Mouse (Mus musculus): Measurements from ENCODE around the gene Chrnb1.

Chrnb1 gene

GRCm38 (mm10) chr11:69774961-69775360 lies 20.8 kb downstream of the Chrnb1 start:
- DNase-seq (ENCODE audit: low spot score in 2 of 2) = no peak

DNA sequence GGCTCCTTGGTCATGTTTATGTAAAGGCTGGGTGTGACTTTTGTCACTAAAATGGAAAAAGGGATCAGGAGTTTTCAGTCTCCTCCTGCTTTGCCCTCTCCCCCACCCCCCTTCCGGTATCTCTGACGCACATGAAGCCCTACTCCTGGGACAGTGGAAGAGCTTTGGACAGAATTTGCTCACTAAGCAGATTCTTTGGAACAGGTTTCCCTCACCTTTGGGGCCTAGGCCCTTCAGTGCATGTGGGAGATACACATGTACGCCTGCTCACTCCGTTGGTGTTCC lies 28.2 kb downstream of the Chrnb1 start:
- no peak for DNase-seq (ENCODE audit: low spot score in 2 of 2)

- no peak for DNase-seq (ENCODE audit: low spot score in 2 of 2)
Observed at GRCm38 (mm10) chr11:69766872-69767624, 28.7 kb downstream of the Chrnb1 start.

DNA sequence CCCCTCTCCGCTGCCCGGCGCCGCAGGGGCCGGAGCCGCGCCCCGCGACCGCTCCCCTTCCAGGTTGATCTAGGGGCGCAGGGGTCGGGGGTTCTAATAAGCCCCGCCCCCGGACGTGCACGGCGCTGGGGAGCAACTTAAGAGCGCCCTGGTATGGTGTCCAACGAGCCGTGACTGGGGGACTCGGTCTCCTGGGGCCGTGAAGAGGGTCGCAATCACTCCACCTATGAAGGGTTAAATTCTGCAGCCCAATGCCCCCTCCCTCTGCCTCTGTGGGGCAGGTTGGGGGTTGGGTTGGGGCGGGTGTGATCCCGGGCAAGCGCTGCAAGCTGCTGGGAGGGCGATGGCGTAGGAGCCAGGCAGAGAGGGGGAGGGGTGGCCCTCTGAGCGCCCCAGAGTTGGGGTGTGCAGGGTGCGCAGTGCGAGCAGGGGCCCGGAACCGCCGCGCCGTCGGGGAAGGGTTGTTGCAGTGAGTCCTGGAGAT lies 29.6 kb downstream of the Chrnb1 start:
- DNase-seq (ENCODE audit: low spot score in 2 of 2) = peak; percentile 71 to 77

DNA sequence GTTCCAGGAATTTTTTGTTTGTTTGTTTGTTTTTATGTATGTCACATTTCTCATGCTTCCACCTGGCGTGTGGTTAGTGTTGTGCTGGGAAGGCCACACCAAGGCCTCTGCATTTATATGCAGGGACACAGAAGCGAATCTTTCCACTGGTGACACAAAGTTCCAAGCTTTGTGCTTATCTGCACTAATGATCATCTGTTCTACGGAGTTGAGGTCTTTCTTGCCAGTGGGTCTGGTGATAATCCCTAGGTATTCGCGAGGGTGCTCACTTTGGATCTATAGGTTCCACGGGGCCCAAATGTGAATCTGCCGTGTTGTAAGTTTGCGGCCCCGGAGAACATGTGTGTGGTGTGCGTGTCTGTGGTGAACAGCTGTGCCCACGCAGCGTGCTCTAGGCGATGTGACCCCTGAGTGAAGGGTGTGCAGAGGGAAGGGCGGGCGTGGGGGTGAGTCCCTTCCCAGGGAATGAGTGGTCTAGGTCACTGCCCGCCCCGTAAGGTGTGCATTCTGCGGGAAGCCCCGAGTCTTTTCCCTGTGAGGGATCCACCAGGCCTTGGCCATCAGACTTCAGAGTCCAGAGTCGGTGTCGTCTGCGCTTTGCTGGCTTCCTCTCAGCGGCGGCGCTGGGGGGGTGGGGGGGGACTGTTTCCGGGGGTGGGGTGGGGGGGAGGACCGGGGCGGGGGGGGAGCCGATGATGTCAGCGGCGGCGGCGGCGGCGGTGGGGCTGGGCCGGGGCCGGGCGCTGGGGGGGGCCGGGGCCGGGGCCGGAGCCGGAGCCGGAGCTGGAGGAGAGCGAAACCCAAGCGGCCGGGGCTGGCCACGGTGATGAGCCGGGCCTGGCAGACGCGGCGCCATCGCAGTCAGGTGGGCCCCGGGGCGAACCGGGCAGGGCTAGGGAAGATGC lies 30.3 kb downstream of the Chrnb1 start, which contains the start of gene Zbtb4:
Gene Zbtb4 (plus strand): TSS at position 692 of the 905 bp plus-strand sequence.
- DNase-seq (ENCODE audit: low spot score in 2 of 2) = peak in 1 of 2 experiments; percentile 32

- no peak for DNase-seq (ENCODE audit: low spot score in 2 of 2)
Observed at GRCm38 (mm10) chr11:69763551-69763950, 32.2 kb downstream of the Chrnb1 start.

DNA sequence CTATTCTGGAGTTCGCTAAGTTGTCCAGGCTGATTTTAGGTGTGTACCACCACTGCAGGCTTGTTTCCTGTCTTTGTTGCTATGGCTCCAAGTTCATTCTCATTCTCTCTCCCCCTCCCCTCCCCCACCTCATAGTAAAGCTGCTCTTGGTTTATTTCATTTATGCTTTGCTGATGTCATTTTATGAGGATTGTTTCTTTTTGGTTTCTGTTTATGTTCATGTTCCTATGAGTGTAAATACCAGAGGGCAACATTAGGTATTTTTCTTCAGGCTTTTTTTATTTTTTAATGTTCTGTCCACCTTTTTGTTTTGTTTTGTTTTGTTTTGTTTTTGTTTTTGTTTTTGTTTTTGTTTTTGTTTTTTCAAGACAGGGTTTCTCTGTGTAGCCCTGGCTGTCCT lies 33.9 kb downstream of the Chrnb1 start, which contains the start of gene Slc35g3:
Gene Slc35g3 (minus strand): TSS at position 101 of the 400 bp plus-strand sequence.
- no peak for DNase-seq (ENCODE audit: low spot score in 2 of 2)

GRCm38 (mm10) chr11:69760901-69761200 lies 34.9 kb downstream of the Chrnb1 start:
- no peak for DNase-seq (ENCODE audit: low spot score in 2 of 2)

DNA sequence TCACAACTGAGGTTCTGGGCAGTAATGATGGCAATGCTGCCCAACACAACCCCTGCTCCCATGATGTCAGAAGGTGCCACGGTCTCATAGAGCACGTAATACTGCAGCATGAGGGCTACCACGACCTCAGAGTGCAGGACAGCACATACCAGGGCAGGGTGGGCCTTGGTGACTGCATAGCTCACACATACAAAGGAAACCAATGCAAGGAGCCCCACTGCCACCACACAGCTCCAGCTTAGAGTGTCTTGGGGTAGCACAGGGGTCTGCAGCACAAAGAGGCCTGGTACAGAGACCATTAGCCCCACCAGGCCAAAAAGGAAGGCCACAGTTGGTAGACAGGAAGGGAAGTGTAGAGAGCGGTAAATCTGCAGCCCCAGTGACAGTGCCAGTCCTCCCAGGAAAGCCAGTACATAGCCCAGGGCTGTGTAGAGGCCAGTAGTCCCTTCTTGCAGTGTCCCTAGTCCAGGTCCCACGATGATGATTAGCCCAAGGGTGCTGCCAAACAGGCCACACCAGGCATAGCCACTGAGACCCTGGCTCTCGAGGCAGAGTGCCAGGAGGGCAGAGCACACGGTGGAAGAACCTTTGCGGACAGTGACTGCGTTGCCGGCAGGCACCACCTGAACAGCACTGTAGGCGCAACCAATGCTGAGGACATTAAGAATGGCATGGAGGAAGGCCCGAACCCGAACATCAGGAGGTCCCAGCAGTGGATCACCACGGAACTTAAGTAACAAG lies 35.4 kb downstream of the Chrnb1 start:
- no peak for DNase-seq (ENCODE audit: low spot score in 2 of 2)

GRCm38 (mm10) chr11:69758971-69759721 lies 36.6 kb downstream of the Chrnb1 start:
- peak; percentile 81 to 82 for DNase-seq (ENCODE audit: low spot score in 2 of 2)

DNA sequence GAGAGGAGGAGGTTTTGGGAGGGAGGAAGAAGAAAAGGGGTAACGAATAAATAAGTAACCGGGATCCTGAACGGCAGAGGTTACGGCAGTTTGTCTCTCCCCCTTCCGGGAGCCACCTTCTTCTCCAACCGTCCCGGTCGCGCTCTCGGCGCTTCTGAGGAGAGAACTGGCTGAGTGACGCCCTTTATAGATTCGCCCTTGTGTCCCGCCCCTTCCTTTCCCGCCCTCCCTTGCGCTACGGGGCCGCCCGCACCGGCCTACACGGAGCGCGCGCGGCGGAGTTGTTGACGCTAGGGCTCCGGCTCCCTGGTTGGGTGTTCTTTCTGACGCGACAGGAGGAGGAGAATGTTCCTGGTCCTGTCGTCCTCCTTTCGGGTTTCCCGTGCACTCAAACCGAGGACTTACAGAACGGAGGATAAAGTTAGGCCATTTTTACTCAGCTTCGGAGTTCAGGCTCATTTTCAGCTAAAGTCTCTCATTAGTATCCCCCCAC lies 37.2 kb downstream of the Chrnb1 start, which contains the start of gene Polr2a:
Gene Polr2a (minus strand): TSS at position 160 of the 493 bp plus-strand sequence.
- DNase-seq (ENCODE audit: low spot score in 2 of 2) = peak; percentile 96 to 97

DNA sequence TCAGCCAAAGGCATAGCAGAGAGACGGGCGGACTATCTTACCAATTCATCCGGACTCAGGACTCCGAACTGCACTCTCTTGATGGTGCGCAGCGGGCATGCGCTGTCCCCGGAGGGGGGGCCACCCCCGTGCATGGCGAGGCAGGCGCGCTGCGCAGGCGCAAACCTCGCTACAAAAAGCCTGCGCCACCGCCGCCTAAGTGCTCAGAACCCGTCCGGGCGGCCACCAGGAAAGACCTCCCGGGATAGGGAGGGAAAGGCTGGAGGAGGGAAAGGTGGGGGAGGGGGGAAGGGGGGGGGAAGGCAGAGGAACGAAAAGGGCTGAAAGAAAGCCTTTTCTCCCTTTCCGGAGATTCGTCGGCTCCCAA lies 37.7 kb downstream of the Chrnb1 start:
- peak; percentile 95 for DNase-seq (ENCODE audit: low spot score in 2 of 2)

GRCm38 (mm10) chr11:69757303-69758089 lies 38.2 kb downstream of the Chrnb1 start:
- no peak for DNase-seq (ENCODE audit: low spot score in 2 of 2)

DNA sequence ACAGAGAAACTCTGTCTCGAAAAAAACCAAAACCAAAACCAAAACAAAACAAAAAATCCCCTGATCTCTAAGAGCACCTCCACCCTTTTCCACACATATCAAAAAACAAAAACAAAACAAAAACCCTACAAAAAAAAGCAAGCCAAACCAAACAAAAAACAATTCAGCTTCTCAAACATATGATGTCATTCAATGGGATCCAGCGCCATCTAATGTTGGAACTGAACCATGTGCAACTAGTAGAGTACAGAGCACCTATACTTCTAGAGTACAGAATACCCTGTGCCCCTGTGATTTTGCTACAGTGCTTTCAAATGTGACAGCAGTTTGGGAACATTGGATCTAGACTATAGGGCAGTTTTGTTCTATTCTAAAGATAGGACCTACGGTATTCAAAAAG lies 41.0 kb downstream of the Chrnb1 start:
- DNase-seq (ENCODE audit: low spot score in 2 of 2) = no peak

DNA sequence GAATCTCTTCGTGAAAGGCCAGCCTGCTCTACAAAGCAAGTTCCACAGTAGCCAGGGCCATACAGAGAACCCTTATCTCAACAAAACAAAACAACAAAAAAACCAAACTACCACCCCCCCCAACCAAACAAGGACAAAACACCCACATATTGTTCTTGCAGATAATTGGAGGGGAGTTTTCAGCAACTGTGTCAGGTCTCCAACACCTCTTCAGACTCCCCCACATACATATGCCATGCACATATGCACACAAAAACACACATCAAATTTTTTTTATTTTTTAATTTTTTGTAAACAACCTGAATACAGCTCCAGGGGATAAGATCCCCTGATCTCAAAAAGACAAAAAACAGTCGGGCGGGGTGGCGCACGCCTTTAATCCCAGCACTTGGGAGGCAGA lies 41.5 kb downstream of the Chrnb1 start:
- no peak for DNase-seq (ENCODE audit: low spot score in 2 of 2)

GRCm38 (mm10) chr11:69752686-69753085 lies 43.1 kb downstream of the Chrnb1 start:
- DNase-seq (ENCODE audit: low spot score in 2 of 2) = no peak

DNA sequence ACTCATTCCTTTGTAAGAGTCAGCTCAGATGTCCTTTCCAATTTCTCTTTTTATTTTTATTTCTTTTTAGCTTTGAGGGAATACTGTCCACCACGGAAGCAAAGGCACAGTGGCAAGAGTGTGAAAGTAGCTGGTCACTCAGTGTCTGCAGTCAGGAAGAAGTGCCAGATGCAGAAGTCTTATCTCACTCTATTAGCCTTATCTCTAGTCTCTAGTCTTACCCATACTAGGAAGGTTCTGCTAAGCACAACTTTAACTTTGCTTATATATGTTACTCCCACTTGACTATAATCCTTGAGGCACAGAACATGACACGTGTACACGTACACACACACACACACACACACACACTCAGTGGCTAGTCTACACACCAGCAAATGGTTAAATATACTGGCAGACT lies 44.1 kb downstream of the Chrnb1 start:
- DNase-seq (ENCODE audit: low spot score in 2 of 2) = no peak
